Mouse (Mus musculus) limb, embryonic 14.5 days (tissue): ENCODE measurements around the gene Ccr1l1. TPM values are rescaled to one million over a fixed set of nuclear protein-coding genes. Genes with fewer than 3 reads are reported as not detected.

Experiments used
- ATAC-seq: fragments of 200-750 bp; cut with Nextera tagmentation; 2 replicates; pipeline ENCODE4 v1.8.0; 2017; ENCODE audit warnings: low read depth, moderate number of reproducible peaks, moderate TSS enrichment; ENCODE audit not compliant: low FRiP score
- DNase-seq: peaks from one replicate; pipeline ENCODE4 v3.0.0-alpha.2; 2015; ENCODE audit warnings: low spot score
- H3K27ac ChIP-seq: fragments of 300-500 bp; sonication (generic); replicated peaks from 2 replicates; pipeline ENCODE4 v1.5.1; 2014; ENCODE audit warnings: low read depth, mild to moderate bottlenecking, low read length, moderate library complexity, mixed read lengths
- H3K27me3 ChIP-seq: fragments of 300-500 bp; sonication (generic); 2 replicates; pipeline ENCODE4 v1.6.1; 2014; ENCODE audit warnings: low read length, mixed read lengths; ENCODE audit not compliant: control insufficient read depth, insufficient read depth
- H3K36me3 ChIP-seq: fragments of 300-500 bp; sonication (generic); 2 replicates; pipeline ENCODE4 v1.6.1; 2014; ENCODE audit warnings: mild to moderate bottlenecking, low read length, moderate library complexity, mixed read lengths; ENCODE audit not compliant: control insufficient read depth, insufficient read depth
- H3K4me1 ChIP-seq: fragments of 300-500 bp; sonication (generic); 2 replicates; pipeline ENCODE4 v1.6.1; 2014; ENCODE audit warnings: antibody characterized with exemption, low read length, mixed read lengths; ENCODE audit not compliant: control insufficient read depth, insufficient read depth
- H3K4me2 ChIP-seq: fragments of 300-500 bp; sonication (generic); replicated peaks from 2 replicates; pipeline ENCODE4 v1.6.1; 2014; ENCODE audit warnings: low read depth, mild to moderate bottlenecking, low read length, moderate library complexity; ENCODE audit not compliant: severe bottlenecking
- H3K4me3 ChIP-seq: fragments of 300-500 bp; sonication (generic); replicated peaks from 2 replicates; pipeline ENCODE4 v1.5.1; 2014; ENCODE audit warnings: low read length
- H3K9ac ChIP-seq: fragments of 300-500 bp; sonication (generic); 2 replicates; pipeline ENCODE4 v1.6.1; 2014; ENCODE audit warnings: mild to moderate bottlenecking, low read depth, low read length, moderate library complexity; ENCODE audit not compliant: severe bottlenecking
- H3K9me3 ChIP-seq: fragments of 300-500 bp; sonication (generic); 2 replicates; pipeline ENCODE4 v1.6.1; 2016; ENCODE audit warnings: low read length; ENCODE audit not compliant: control insufficient read depth
- POLR2A ChIP-seq: fragments of 200-500 bp; IDR thresholded peaks from 2 replicates; pipeline ENCODE4 v1.8.0; 2012; ENCODE audit warnings: inconsistent platforms, mild to moderate bottlenecking, moderate library complexity, borderline replicate concordance; ENCODE audit not compliant: insufficient read depth, insufficient read length; ENCODE audit errors: extremely low read depth
- WGBS: fragments of 180-500 bp; shearing (Covaris S2); extraction: QIAGEN DNeasy Blood & Tissue Kit; methylation state at CpG from one replicate; pipeline ENCODE4 v1.1.7; 2014; 5-methylcytosine and 5-hydroxymethylcytosine counted together
- polyA plus RNA-seq, 2 experiments: library from polyadenylated mRNA; depleted of rRNA in 1 of 2; stranded (reverse) in 1 of 2; unstranded in 1 of 2; fragments of >200 nt; fragmentation: Nextera tagmentation in 1 of 2; extraction: Ambion mirVana in 1 of 2; gene quantifications; 2 replicates each; pipeline versions ENCODE4 v1.2.1 to v1.2.3; 2012 to 2014

Gene Ccr1l1
- polyA plus RNA-seq, 2 experiments: 0.10 TPM; not detected in 1

DNA sequence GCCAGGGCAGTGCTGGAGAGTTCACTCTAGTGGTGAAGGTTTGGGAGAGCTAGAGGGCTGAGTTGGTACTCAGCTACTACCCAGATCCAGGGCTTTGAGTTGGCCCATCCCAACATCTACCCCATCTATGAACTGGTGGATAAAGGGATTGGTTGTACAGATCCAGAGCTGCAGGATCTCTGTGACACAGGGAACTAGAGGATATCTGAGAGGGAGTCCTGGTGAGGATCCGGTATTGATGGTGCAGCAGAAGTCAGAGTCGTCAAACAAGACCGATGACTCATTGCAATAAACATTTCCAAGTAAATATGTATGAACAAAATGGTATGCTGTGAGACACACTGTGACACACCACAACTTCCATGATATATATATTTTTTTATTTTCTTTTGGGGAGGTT, 47.3 kb downstream of the Ccr1l1 start:
- Histone ChIP-seq H3K27ac (no peak overlapping the region), H3K9ac (no peak overlapping the region), H3K4me2 (no peak overlapping the region), H3K4me1 (no peaks in the 10 kb centered on the region), H3K27me3 (no peaks in the 10 kb centered on the region), H3K4me3 (no peak overlapping the region), H3K36me3 (no peaks in the 10 kb centered on the region), H3K9me3 (no peaks in the 10 kb centered on the region)
- WGBS: 92% methylated on average over 3 of the region's 3 CpGs
- DNase-seq: no peak
- ATAC-seq: no peak
- no peak for TF ChIP-seq POLR2A

DNA sequence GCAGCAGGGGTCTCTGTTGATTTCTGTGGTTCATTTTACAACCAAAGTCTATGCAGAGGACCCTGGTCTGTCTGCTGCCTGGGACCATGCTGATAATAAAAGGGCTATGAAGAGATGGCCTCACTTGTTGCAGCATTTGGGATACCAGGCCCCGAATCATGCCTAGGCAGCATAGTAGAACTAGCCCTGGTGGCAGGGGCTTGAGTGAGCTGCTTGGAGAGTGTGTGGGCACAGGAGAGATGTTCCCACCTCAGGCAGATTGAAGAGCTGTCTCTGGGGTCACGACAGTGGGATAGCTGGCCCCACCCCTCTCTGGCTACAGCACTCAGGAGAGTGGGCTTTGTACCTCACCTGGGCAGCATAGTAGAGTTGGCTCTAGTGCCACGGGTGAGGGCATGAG, 47.7 kb downstream of the Ccr1l1 start:
- H3K4me2 ChIP-seq: no peak overlapping the region
- no peak overlapping the region for H3K4me3 ChIP-seq
- 65% methylated on average over 3 of the region's 3 CpGs for WGBS
- H3K9me3 ChIP-seq: no peaks in the 10 kb centered on the region
- H3K36me3 ChIP-seq: no peaks in the 10 kb centered on the region
- H3K27ac ChIP-seq: no peak overlapping the region
- TF ChIP-seq POLR2A: no peak
- no peak overlapping the region for H3K9ac ChIP-seq
- ATAC-seq (no peak), DNase-seq (no peak)
- no peaks in the 10 kb centered on the region for H3K27me3 ChIP-seq
- H3K4me1 ChIP-seq: no peaks in the 10 kb centered on the region

DNA sequence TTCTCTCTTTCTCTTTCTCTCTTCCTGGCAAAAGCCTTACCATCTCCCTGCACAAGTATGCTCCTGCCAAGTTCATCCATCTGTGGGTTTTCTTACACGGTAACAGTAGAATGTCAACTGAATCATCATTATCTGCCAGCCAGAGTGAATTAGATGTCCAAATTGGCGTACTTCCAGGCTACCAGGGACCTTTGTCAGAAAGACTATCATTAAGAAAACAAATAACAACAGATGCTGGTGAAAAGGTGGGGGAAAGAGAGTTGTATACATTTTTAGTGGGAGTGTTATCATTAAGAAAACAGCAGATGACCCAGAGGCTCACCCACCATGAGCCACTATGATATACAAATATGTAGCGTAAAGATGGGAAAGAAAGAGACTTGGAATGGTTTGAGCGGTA, 48.3 kb downstream of the Ccr1l1 start:
- no peak overlapping the region for H3K27ac ChIP-seq

DNA sequence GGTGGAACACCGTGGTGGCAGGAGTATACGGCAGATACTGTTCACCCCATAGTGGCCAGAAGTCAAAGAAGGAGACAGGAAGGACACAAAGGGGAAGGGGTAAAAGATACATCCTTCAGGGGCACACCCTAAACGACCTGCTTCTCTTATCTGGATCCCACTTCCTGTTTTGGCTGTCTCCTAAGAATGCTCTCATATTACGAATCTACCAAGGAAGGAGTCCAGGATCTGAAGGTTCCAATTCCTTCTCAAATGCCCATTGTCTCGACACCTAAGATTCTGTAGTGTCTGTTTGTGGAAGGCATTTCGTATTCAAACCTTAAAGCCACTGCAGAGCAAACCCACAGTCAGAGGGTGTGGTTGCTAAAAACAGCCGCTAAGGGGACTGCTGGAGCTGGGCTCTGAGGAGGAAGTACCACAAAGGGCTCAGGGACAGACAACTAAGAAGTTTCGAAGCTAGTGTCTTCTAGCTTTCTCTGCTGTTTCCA, 49.4 kb downstream of the Ccr1l1 start:
- Histone ChIP-seq H3K9me3 (no peaks in the 10 kb centered on the region), H3K36me3 (no peaks in the 10 kb centered on the region), H3K27ac (no peak overlapping the region), H3K9ac (no peak overlapping the region), H3K27me3 (peaks cover 4% of the 10 kb centered on the region), H3K4me2 (no peak overlapping the region), H3K4me3 (no peak overlapping the region), H3K4me1 (no peaks in the 10 kb centered on the region)
- 55% methylated on average over 8 of the region's 8 CpGs for WGBS
- TF ChIP-seq POLR2A: no peak
- ATAC-seq (no peak), DNase-seq (no peak)

More for the DNA sequence above, 48.3 kb downstream of the Ccr1l1 start:
- H3K36me3 ChIP-seq: no peaks in the 10 kb centered on the region
- H3K9me3 ChIP-seq: no peaks in the 10 kb centered on the region
- H3K4me1 ChIP-seq: no peaks in the 10 kb centered on the region
- WGBS: 88% methylated on average over 4 of the region's 4 CpGs
- no peaks in the 10 kb centered on the region for H3K27me3 ChIP-seq
- no peak overlapping the region for H3K4me3 ChIP-seq
- H3K4me2 ChIP-seq: no peak overlapping the region
- no peak overlapping the region for H3K9ac ChIP-seq
- no peak for ATAC-seq
- DNase-seq: no peak
- TF ChIP-seq POLR2A: no peak

DNA sequence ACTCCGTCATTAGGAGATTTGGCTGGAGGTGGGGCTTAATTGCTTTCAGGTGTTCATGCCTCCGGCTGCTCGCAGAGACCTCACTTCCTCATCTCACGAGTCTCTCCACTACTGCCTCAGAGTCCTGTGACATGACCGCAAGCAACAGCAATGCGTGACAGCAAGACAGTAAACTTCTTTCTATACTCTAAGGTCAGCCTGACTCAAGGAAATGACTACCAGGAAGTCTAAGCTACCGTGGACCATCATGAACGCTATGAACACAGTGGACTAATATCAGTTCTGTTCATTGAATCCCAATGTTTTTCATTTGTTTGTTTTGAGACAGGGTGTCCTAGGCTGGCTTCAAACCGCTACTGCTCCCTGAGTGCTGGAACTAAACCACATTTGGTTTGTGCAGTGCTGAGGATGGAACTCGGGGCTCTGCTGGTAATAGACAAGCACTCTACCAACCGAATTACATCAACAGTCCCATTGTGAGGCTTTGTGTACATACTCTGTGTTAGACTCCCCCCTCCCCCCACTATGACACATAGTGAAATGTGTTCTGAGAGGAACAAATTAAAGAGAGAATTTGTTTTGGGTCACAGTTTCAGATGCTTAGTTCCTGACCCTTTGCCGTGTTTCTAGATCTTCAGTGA, 50.0 kb downstream of the Ccr1l1 start:
- DNase-seq: no peak
- WGBS: 46% methylated on average over 12 of the region's 12 CpGs
- no peak overlapping the region for H3K9ac ChIP-seq

More for the DNA sequence above, 50.0 kb downstream of the Ccr1l1 start:
- Histone ChIP-seq H3K9me3 (no peaks in the 10 kb centered on the region), H3K36me3 (no peaks in the 10 kb centered on the region), H3K4me2 (no peak overlapping the region), H3K4me3 (no peak overlapping the region), H3K4me1 (no peaks in the 10 kb centered on the region), H3K27me3 (peaks cover 9% of the 10 kb centered on the region), H3K27ac (no peak overlapping the region)
- no peak for TF ChIP-seq POLR2A
- no peak for ATAC-seq
